Comparison of ENCODE assay signal across 11 mouse cellular contexts in genomic region chr7:96833012-96833411, GRCm38 (mm10).
DNase-seq lines count a peak whose midpoint lies in the region; ATAC-seq and TF ChIP-seq lines count a peak whose summit lies in the region.
"Had no signal": no experiment of that assay in that cellular context is flagged by ENCODE, and none has a peak within 500 bp of the region (broad histone marks: within the 10 kb centered on the region; RNA-seq: fewer than 3 reads in every experiment).

No protein-coding gene starts in this region.

- no peaks in the 10 kb centered on the region for H3K27me3 ChIP-seq in forebrain, embryonic 14.5 days (replicated peaks; ENCODE audit: control insufficient read depth, insufficient read depth, low read length)
- H3K27me3 ChIP-seq in myocyte (ENCODE audit: control insufficient read depth, insufficient read depth, insufficient read length) = no peaks in the 10 kb centered on the region
- H3K27me3 ChIP-seq in kidney, adult 2 months (replicated peaks; ENCODE audit: control insufficient read depth, insufficient read depth, low read length) = no peaks in the 10 kb centered on the region

- no peaks in the 10 kb centered on the region for H3K79me2 ChIP-seq in myocyte (ENCODE audit: control insufficient read depth, insufficient read depth)

- no peak for DNase-seq in left cerebral cortex, adult 2 months (ENCODE audit: extremely low spot score in 1 of 2, low spot score in 2 of 2)
- no peak for DNase-seq in left cerebral cortex, postnatal 36 days (ENCODE audit: low spot score in 2 of 2)
- DNase-seq in brain, adult 2 months (ENCODE audit: low read depth, low spot score) = peak; percentile 68
- DNase-seq in forebrain, embryonic 14.5 days (ENCODE audit: low spot score) = no peak
- no peak for DNase-seq in layer of hippocampus, postnatal 36 days
- DNase-seq in kidney, adult 2 months = no peak
- no peak for DNase-seq in left cerebral cortex, postnatal 25 days (ENCODE audit: low spot score in 2 of 2)
- DNase-seq: liver, postnatal 0 days; right cerebral cortex, postnatal 14 days had no signal

- H3K4me2 ChIP-seq in forebrain, embryonic 14.5 days (ENCODE audit: low read length) = no peak overlapping the region
- peak overlapping the region; percentile 52 for H3K4me2 ChIP-seq in myocyte (ENCODE audit: low read depth)

- no peak overlapping the region for H3ac ChIP-seq in myocyte (ENCODE audit: control insufficient read depth, insufficient read length)

- no peaks in the 10 kb centered on the region; the same call in 1 of the 2 replicates for H3K9me3 ChIP-seq in forebrain, embryonic 14.5 days (replicated peaks; ENCODE audit: control insufficient read depth, low read length)

- intact Hi-C loops in left cerebral cortex, adult 2 months (cut with DNase I) = no loop called here
- intact Hi-C loops in left cerebral cortex, postnatal 36 days (cut with DNase I) = no loop called here
- intact Hi-C loops in left cerebral cortex, postnatal 25 days (cut with DNase I) = no loop called here

- peaks cover 43% of the 10 kb centered on the region for H3K4me1 ChIP-seq in forebrain, embryonic 14.5 days (ENCODE audit: control insufficient read depth, insufficient read depth, low read length)
- H3K4me1 ChIP-seq in kidney, adult 2 months (ENCODE audit: control insufficient read depth, insufficient read depth, low read length) = no peaks in the 10 kb centered on the region

- ATAC-seq in forebrain, embryonic 14.5 days = peak; percentile 37; the same call in 1 of the 2 replicates
- ATAC-seq: activated CD4-positive, CD25-positive, alpha-beta regulatory T cell, adult 4 months; liver, postnatal 0 days had no signal

- no peak for TF ChIP-seq POLR2A in myocyte (IDR thresholded peaks at IDR 0.05; ENCODE audit: insufficient read length, low read depth)
- no peak for TF ChIP-seq POLR2A in kidney, adult 2 months (IDR thresholded peaks at IDR 0.05; ENCODE audit: low read depth, low read length)

- H3K36me3 ChIP-seq in forebrain, embryonic 14.5 days (ENCODE audit: control insufficient read depth, insufficient read depth, low read length) = peaks cover 3% of the 10 kb centered on the region; the same call in 1 of the 2 replicates
- no peaks in the 10 kb centered on the region for H3K36me3 ChIP-seq in myocyte (ENCODE audit: control insufficient read depth, insufficient read depth)
- no peaks in the 10 kb centered on the region for H3K36me3 ChIP-seq in kidney, adult 2 months (ENCODE audit: control insufficient read depth, insufficient read depth, low read length)

- H3K4me3 ChIP-seq in left cerebral cortex, adult 2 months = no peak overlapping the region
- no peak overlapping the region for H3K4me3 ChIP-seq in forebrain, embryonic 14.5 days (ENCODE audit: low read depth, low read length)
- no peak overlapping the region for H3K4me3 ChIP-seq in myocyte
- H3K4me3 ChIP-seq in kidney, adult 2 months (ENCODE audit: insufficient read depth, low read depth, low read length) = no peak overlapping the region

- WGBS in forebrain, embryonic 14.5 days = 17% methylated on average over 3 of the region's 3 CpGs
- 51% methylated on average over 3 of the region's 3 CpGs for WGBS in kidney, adult 2 months

- no peak overlapping the region for H3K9ac ChIP-seq in forebrain, embryonic 14.5 days (ENCODE audit: low read length)
- H3K9ac ChIP-seq: liver, postnatal 0 days had no signal

- TF ChIP-seq CTCF in left cerebral cortex, adult 2 months (IDR thresholded peaks at IDR 0.05) = no peak
- TF ChIP-seq CTCF in kidney, adult 2 months (conservative IDR thresholded peaks at IDR 0.05; ENCODE audit: insufficient read depth, insufficient read length, low read depth, low read length) = no peak

- peak overlapping the region; percentile 42 for H3K27ac ChIP-seq in left cerebral cortex, adult 2 months
- H3K27ac ChIP-seq in forebrain, embryonic 14.5 days (ENCODE audit: low read depth, low read length) = peak overlapping the region; percentile 83
- no peak overlapping the region for H3K27ac ChIP-seq in kidney, adult 2 months (ENCODE audit: insufficient read depth, low read depth, low read length)

TF ChIP-seq in myocyte, 11 proteins besides CTCF, POLR2A, EP300 and RAD21:
- TF ChIP-seq REST (IDR thresholded peaks at IDR 0.05; ENCODE audit: insufficient read depth, insufficient read length) (no peak), USF1 (IDR thresholded peaks at IDR 0.05; ENCODE audit: low read depth) (no peak), MAX (IDR thresholded peaks at IDR 0.05; ENCODE audit: low read depth) (no peak), CEBPB (IDR thresholded peaks at IDR 0.05; ENCODE audit: insufficient read depth, poor library complexity, severe bottlenecking) (no peak), E2F4 (IDR thresholded peaks at IDR 0.05; ENCODE audit: insufficient read depth) (no peak), POLR2AphosphoS2 (IDR thresholded peaks at IDR 0.05; ENCODE audit: insufficient read length, low read depth) (no peak), MYOD1 (IDR thresholded peaks at IDR 0.05; ENCODE audit: control insufficient read depth in 1 of 3, insufficient read length in 2 of 3, low read depth in 2 of 3) (no peak), MYOG (IDR thresholded peaks at IDR 0.05; ENCODE audit: control insufficient read depth in 1 of 3, insufficient read depth in 1 of 3, insufficient read length in 2 of 3, low read depth in 2 of 3) (no peak), SRF (IDR thresholded peaks at IDR 0.05; ENCODE audit: control insufficient read depth, insufficient read length, low read depth) (no peak)
